Mouse (Mus musculus) cortical plate, adult 2 months (tissue): ENCODE measurements around the gene Tlk1.

Experiments
- CTCF ChIP-seq: fragments of 200-500 bp; IDR thresholded peaks from 2 replicates; pipeline ENCODE4 v1.5.1; 2011; ENCODE audit warnings: mild to moderate bottlenecking, control low read depth, low read length; ENCODE audit not compliant: insufficient read depth; ENCODE audit errors: extremely low read depth
- POLR2A ChIP-seq: fragments of 200-500 bp; IDR thresholded peaks from 2 replicates; pipeline ENCODE4 v1.6.1; 2011; ENCODE audit warnings: mild to moderate bottlenecking, low read length, control low read depth; ENCODE audit not compliant: insufficient read depth; ENCODE audit errors: extremely low read depth

- TF ChIP-seq CTCF (no peak), POLR2A (no peak)
Measured at GRCm38 (mm10) chr2:70808681-70809080, 16.8 kb downstream of the Tlk1 start.
